33 mouse cellular contexts compared by ENCODE assay signal in genomic region chr2:117168379-117168778, GRCm38 (mm10). TPM values are rescaled to one million over a fixed set of nuclear protein-coding genes. Genes with fewer than 3 reads are reported as not detected.
DNase-seq lines count a peak whose midpoint lies in the region; ATAC-seq lines count a peak whose summit lies in the region.
"Had no signal": no experiment of that assay in that cellular context is flagged by ENCODE, and none has a peak within 500 bp of the region (broad histone marks: within the 10 kb centered on the region; RNA-seq: fewer than 3 reads in every experiment).

No protein-coding gene starts in this region.

- 0 out of 2 replicates have a peak, but pooled peaks have one; percentile 31 for ATAC-seq in liver, embryonic 11.5 days (replicated peaks; ENCODE audit: low FRiP score)
- ATAC-seq in liver, embryonic 16.5 days (ENCODE audit: low read depth): 0 out of 2 replicates have a peak, but pooled peaks have one; percentile 30
- ATAC-seq in megakaryocyte-erythroid progenitor cell, adult 5-6 weeks (replicated peaks; ENCODE audit: low FRiP score, low TSS enrichment, poor library complexity, severe bottlenecking): peak; percentile 96
- ATAC-seq: activated CD4-positive, CD25-positive, alpha-beta regulatory T cell, adult 4 months; forebrain, embryonic 14.5 days; forebrain, postnatal 0 days; hindbrain, postnatal 0 days; inflammation-experienced regulatory T-cells, adult 6 months had no signal

- H3K9ac ChIP-seq in liver, embryonic 11.5 days (ENCODE audit: low read depth, low read length): no peak overlapping the region
- H3K9ac ChIP-seq in liver, embryonic 16.5 days (ENCODE audit: low read depth, low read length): no peak overlapping the region
- H3K9ac ChIP-seq: embryonic facial prominence, embryonic 13.5 days; forebrain, postnatal 0 days; heart, embryonic 13.5 days; hindbrain, embryonic 14.5 days had no signal

- WGBS in liver, embryonic 11.5 days: 78% methylated on average over 2 of the region's 2 CpGs
- 35% methylated on average over 2 of the region's 2 CpGs for WGBS in liver, embryonic 16.5 days (ENCODE audit: insufficient replicate concordance)

- no peak for DNase-seq in liver, embryonic 11.5 days (ENCODE audit: low spot score)
- no peak for DNase-seq in liver
- DNase-seq in c-Kit-positive CD71-positive TER-119-negative erythroid progenitor cells, embryonic 14.5 days (ENCODE audit: low read depth): peak; percentile 14
- no peak for DNase-seq in T-cell, adult 2 months (ENCODE audit: low spot score)
- DNase-seq in thymus, postnatal 4 days: no peak
- DNase-seq: adrenal gland, adult 8-10 months; adrenal gland, postnatal 25 days; cerebellum, adult 11 months; cerebellum, adult 2 months; cerebellum, adult 9-11 months; cerebellum, postnatal 25 days; embryo, embryonic 11 days; forebrain, postnatal 0 days; gastrocnemius, adult 2 months; gastrocnemius, postnatal 14 days; heart, adult 18-20 months; heart, postnatal 14 days; heart, postnatal 4 days had no signal

- H3K4me1 ChIP-seq in liver, embryonic 11.5 days (replicated peaks; ENCODE audit: control insufficient read depth, insufficient read depth, low read length): 0 out of 2 replicates have a peak, but pooled peaks cover 2% of the 10 kb centered on the region
- no peaks in the 10 kb centered on the region for H3K4me1 ChIP-seq in liver, embryonic 16.5 days (ENCODE audit: control insufficient read depth, low read depth, low read length)
- H3K4me1 ChIP-seq: forebrain, embryonic 10.5 days; heart, embryonic 10.5 days had no signal

- no peak overlapping the region for H3K4me2 ChIP-seq in liver, embryonic 11.5 days
- H3K4me2 ChIP-seq in liver, embryonic 16.5 days (ENCODE audit: low read depth, low read length): no peak overlapping the region
- H3K4me2 ChIP-seq: embryonic facial prominence, embryonic 13.5 days; heart, embryonic 13.5 days; hindbrain, embryonic 14.5 days had no signal

- H3K27ac ChIP-seq in liver, embryonic 11.5 days (ENCODE audit: low read depth, low read length): no peak overlapping the region
- H3K27ac ChIP-seq in liver, embryonic 16.5 days (ENCODE audit: low read length): no peak overlapping the region
- H3K27ac ChIP-seq: embryonic facial prominence, embryonic 10.5 days; embryonic facial prominence, embryonic 13.5 days; forebrain, embryonic 10.5 days; gastrocnemius, adult 2 months; heart, embryonic 10.5 days; heart, embryonic 13.5 days; hindbrain, embryonic 14.5 days; hindbrain, postnatal 0 days had no signal

- no peaks in the 10 kb centered on the region for H3K27me3 ChIP-seq in liver, embryonic 11.5 days (replicated peaks; ENCODE audit: control insufficient read depth, insufficient read depth, low read length)
- H3K27me3 ChIP-seq in liver, embryonic 16.5 days (ENCODE audit: control insufficient read depth, insufficient read depth, low read depth, low read length): no peaks in the 10 kb centered on the region
- H3K27me3 ChIP-seq: CH12.LX; embryonic facial prominence, embryonic 13.5 days; heart, embryonic 13.5 days had no signal

- no peak overlapping the region for H3K4me3 ChIP-seq in liver, embryonic 11.5 days (ENCODE audit: low read depth, low read length)
- no peak overlapping the region for H3K4me3 ChIP-seq in liver, embryonic 16.5 days (ENCODE audit: low read depth, low read length)
- H3K4me3 ChIP-seq: embryonic facial prominence, embryonic 10.5 days; embryonic facial prominence, embryonic 13.5 days; erythroblast, embryonic 14.5 days; forebrain, embryonic 10.5 days; gastrocnemius, adult 2 months; heart, embryonic 10.5 days; heart, embryonic 13.5 days had no signal

- no peaks in the 10 kb centered on the region; the same call in 1 of the 2 replicates for H3K36me3 ChIP-seq in liver, embryonic 11.5 days (ENCODE audit: control insufficient read depth, insufficient read depth, low read length)
- no peaks in the 10 kb centered on the region for H3K36me3 ChIP-seq in liver, embryonic 16.5 days (ENCODE audit: control insufficient read depth, insufficient read depth)

- H3K9me3 ChIP-seq in liver, embryonic 11.5 days (ENCODE audit: control insufficient read depth, low read length): no peaks in the 10 kb centered on the region
- H3K9me3 ChIP-seq in liver, embryonic 16.5 days (replicated peaks; ENCODE audit: control insufficient read depth, low read length): no peaks in the 10 kb centered on the region
- H3K9me3 ChIP-seq: embryonic facial prominence, embryonic 10.5 days; embryonic facial prominence, embryonic 13.5 days; forebrain, embryonic 10.5 days; G1E; heart, embryonic 10.5 days; heart, embryonic 13.5 days had no signal

RNA-seq across cellular contexts. Expression of gene Spred1, which starts 47.2 kb away (rescaled TPM):
- polyA plus RNA-seq in liver, embryonic 11.5 days (2014; fragmentation: Nextera tagmentation; extraction: Ambion mirVana): 7.5 and 7.7 TPM in 2 replicates
- 1.1 and 1.4 TPM in 2 replicates for polyA plus RNA-seq in liver, embryonic 16.5 days (2015; fragmentation: Nextera tagmentation; extraction: Ambion mirVana)
- total RNA-seq in megakaryocyte-erythroid progenitor cell, adult 5-6 weeks (2014; fragmentation: Nextera tagmentation): 17.9 and 23.3 TPM in 2 replicates
- 25.8 and 43.1 TPM in 2 replicates for total RNA-seq in megakaryocyte-erythroid progenitor cell, adult 5-6 weeks (2017)

Comparison
In these comparisons a context has a peak if more than half of its experiments do, and no peak if none do; other contexts are left out.
1. ATAC-seq: peak in every context shown above with its lines; median percentile 96 in megakaryocyte-erythroid progenitor cell, adult 5-6 weeks; 31 in liver, embryonic 11.5 days; 30 in liver, embryonic 16.5 days.